Mouse (Mus musculus) lung, embryonic 16.5 days (tissue): ENCODE measurements at regions not wholly inside any gene's neighbourhood (a gene's known extent, or its start where the extent isn't known, plus 50 kb on each side); places are given as distances from the start of the nearest gene placed in this dataset.

Source experiments
- ATAC-seq: fragments of 200-750 bp; cut with Nextera tagmentation; 2 replicates; pipeline ENCODE4 v1.8.0; 2017; ENCODE audit warnings: low read depth, mild to moderate bottlenecking, moderate library complexity
- H3K27ac ChIP-seq: fragments of 300-500 bp; sonication (generic); 2 replicates; pipeline ENCODE4 v1.5.1; 2014; ENCODE audit warnings: mild to moderate bottlenecking, control low read depth, low read length
- H3K27me3 ChIP-seq: fragments of 300-500 bp; sonication (generic); 2 replicates; pipeline ENCODE4 v1.6.1; 2014; ENCODE audit warnings: low read depth, low read length, mixed read lengths; ENCODE audit not compliant: control insufficient read depth, insufficient read depth
- H3K36me3 ChIP-seq: fragments of 300-500 bp; sonication (generic); 2 replicates; pipeline ENCODE4 v1.6.1; 2014; ENCODE audit warnings: low read length; ENCODE audit not compliant: control insufficient read depth, insufficient read depth
- H3K4me1 ChIP-seq: fragments of 300-500 bp; sonication (generic); replicated peaks from 2 replicates; pipeline ENCODE4 v1.6.1; 2014; ENCODE audit warnings: low read length, mixed read lengths; ENCODE audit not compliant: control insufficient read depth, insufficient read depth
- H3K4me2 ChIP-seq: fragments of 300-500 bp; sonication (generic); 2 replicates; pipeline ENCODE4 v1.6.1; 2014; ENCODE audit warnings: low read depth, low read length, control low read depth
- H3K4me3 ChIP-seq: fragments of 300-500 bp; sonication (generic); 2 replicates; pipeline ENCODE4 v1.5.1; 2014; ENCODE audit warnings: mild to moderate bottlenecking, low read length, control low read depth
- H3K9ac ChIP-seq: fragments of 300-500 bp; sonication (generic); 2 replicates; pipeline ENCODE4 v1.6.1; 2014; ENCODE audit warnings: low read length, control low read depth
- H3K9me3 ChIP-seq: fragments of 300-500 bp; sonication (generic); 2 replicates; pipeline ENCODE4 v1.6.1; 2016; ENCODE audit warnings: low read length; ENCODE audit not compliant: control insufficient read depth
- WGBS: fragments of 180-500 bp; shearing (Covaris S2); extraction: QIAGEN DNeasy Blood & Tissue Kit; methylation state at CpG from one replicate; pipeline ENCODE4 v1.1.7; 2014; 5-methylcytosine and 5-hydroxymethylcytosine counted together

- Histone ChIP-seq H3K9ac (no peak overlapping the region), H3K4me1 (peaks cover 3% of the 10 kb centered on the region; the same call in 1 of the 2 replicates), H3K4me2 (no peak overlapping the region)
These were observed 124.8 kb downstream of the Cdca7 start for GRCm38 (mm10) chr2:72600723-72601122.

DNA sequence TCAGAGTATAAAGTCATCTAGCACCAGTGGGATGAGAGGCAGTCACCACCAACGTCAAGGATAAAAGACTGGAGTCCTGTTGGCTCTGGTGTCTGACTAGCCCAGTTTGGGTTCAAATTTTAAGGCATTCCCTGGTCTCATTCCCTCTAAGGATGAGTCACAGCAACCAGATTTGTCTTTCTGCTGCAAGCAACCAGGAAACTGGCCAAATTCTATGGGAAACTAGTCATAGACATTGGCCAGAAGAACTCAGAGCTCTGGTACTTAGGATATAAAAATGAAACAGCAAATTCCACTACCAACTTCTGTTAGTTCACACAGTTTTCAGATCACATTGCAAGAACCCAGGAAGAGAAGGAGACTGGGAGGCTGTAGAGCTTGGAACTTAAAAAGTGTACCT lies 126.2 kb downstream of the Cdca7 start:
- Histone ChIP-seq H3K4me3 (no peak overlapping the region), H3K4me2 (no peak overlapping the region), H3K27me3 (no peaks in the 10 kb centered on the region), H3K9ac (no peak overlapping the region), H3K9me3 (no peaks in the 10 kb centered on the region), H3K27ac (no peak overlapping the region), H3K36me3 (no peaks in the 10 kb centered on the region), H3K4me1 (peaks cover 3% of the 10 kb centered on the region; the same call in 1 of the 2 replicates)
- WGBS, result 48% methylated on average over 1 of the region's 1 CpGs
- no peak for ATAC-seq

More at GRCm38 (mm10) chr2:72600723-72601122, 124.8 kb downstream of the Cdca7 start:
- H3K27ac ChIP-seq, result no peak overlapping the region
- no peak overlapping the region for H3K4me3 ChIP-seq
- no peaks in the 10 kb centered on the region for H3K27me3 ChIP-seq
- ATAC-seq, result no peak
- H3K36me3 ChIP-seq, result no peaks in the 10 kb centered on the region
- no peaks in the 10 kb centered on the region for H3K9me3 ChIP-seq

DNA sequence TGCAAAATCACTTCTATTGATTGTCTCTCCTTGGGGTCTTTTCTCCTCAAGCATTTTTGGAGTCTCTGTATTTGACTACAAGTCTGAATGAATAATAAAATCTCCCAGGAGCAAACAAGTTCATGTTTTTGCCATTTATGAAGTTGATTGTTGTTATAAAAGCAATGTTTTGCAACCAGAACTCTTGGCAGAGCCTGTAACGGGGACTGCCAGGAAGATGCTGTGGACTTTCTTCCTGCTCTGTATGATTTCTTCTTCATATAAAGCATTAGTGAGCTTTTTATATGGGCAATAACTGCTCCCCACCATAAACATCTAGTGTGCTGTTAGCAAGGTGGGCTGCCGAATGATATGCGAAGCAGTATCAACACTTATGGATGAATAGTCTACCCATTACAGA lies 136.3 kb downstream of the Cdca7 start:
- Histone ChIP-seq H3K4me2 (no peak overlapping the region), H3K27ac (no peak overlapping the region), H3K9me3 (no peaks in the 10 kb centered on the region), H3K36me3 (no peaks in the 10 kb centered on the region), H3K27me3 (no peaks in the 10 kb centered on the region), H3K9ac (no peak overlapping the region), H3K4me3 (no peak overlapping the region), H3K4me1 (peaks cover 14% of the 10 kb centered on the region)
- ATAC-seq, result no peak
- 77% methylated on average over 3 of the region's 3 CpGs for WGBS

GRCm38 (mm10) chr2:72614256-72614655 lies 138.3 kb downstream of the Cdca7 start:
- no peak overlapping the region for H3K4me3 ChIP-seq
- peaks cover 18% of the 10 kb centered on the region for H3K4me1 ChIP-seq
- peak; percentile 64 for ATAC-seq
- H3K4me2 ChIP-seq, result no peak overlapping the region
- no peaks in the 10 kb centered on the region; the same call in 1 of the 2 replicates for H3K27me3 ChIP-seq
- H3K9ac ChIP-seq, result no peak overlapping the region
- no peak overlapping the region for H3K27ac ChIP-seq
- no peaks in the 10 kb centered on the region for H3K9me3 ChIP-seq
- H3K36me3 ChIP-seq, result no peaks in the 10 kb centered on the region
- WGBS, result 44% methylated on average over 8 of the region's 8 CpGs

DNA sequence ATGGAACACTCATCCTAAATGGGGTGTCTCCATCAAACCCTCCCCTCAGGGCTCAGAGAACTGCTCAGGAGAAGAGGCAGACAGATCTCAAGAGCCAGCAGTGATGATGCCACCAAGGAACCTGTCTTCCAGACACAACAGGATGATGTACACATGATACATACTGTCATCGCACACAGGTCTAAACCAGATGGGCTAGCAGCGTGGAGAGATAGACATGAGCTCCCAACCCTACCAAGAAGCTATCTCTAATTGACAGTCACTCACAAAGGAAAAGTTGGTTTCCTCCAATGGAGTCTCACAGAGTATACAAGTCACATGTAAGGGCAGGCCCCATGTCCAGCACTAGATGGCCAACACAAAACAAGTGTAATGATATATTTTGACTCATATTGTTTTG lies 139.9 kb downstream of the Cdca7 start:
- H3K9me3 ChIP-seq, result no peaks in the 10 kb centered on the region
- H3K4me3 ChIP-seq, result no peak overlapping the region
- H3K4me2 ChIP-seq, result no peak overlapping the region
- no peak overlapping the region for H3K27ac ChIP-seq
- no peaks in the 10 kb centered on the region; the same call in 1 of the 2 replicates for H3K27me3 ChIP-seq
- H3K4me1 ChIP-seq, result peaks cover 25% of the 10 kb centered on the region
- no peaks in the 10 kb centered on the region for H3K36me3 ChIP-seq
- no peak overlapping the region for H3K9ac ChIP-seq
- 92% methylated on average over 2 of the region's 2 CpGs for WGBS
- no peak for ATAC-seq

DNA sequence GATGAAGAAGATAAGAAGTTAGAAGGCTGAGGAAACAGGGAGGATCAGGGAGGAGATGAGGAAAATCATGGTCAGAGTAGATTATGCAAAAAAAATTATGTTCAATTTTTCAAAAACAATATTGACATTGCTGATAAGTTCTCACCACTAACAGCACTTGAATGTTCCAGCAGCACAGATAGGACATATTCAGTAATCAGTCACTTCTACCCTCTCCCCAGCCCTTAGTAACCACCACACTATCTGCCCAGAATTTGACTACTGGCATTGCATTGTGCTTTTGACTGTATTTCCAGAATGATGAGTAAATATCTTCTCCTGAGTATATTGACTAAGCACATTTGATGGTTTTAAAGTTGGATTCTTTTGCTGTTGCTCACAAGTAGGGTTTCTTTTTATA lies 140.5 kb downstream of the Cdca7 start:
- H3K9me3 ChIP-seq, result no peaks in the 10 kb centered on the region
- H3K4me1 ChIP-seq, result peaks cover 25% of the 10 kb centered on the region
- H3K4me3 ChIP-seq, result no peak overlapping the region
- ATAC-seq, result no peak
- no peaks in the 10 kb centered on the region for H3K36me3 ChIP-seq
- H3K27ac ChIP-seq, result no peak overlapping the region
- H3K27me3 ChIP-seq, result no peaks in the 10 kb centered on the region; the same call in 1 of the 2 replicates
- H3K9ac ChIP-seq, result no peak overlapping the region
- no peak overlapping the region for H3K4me2 ChIP-seq

- H3K36me3 ChIP-seq, result no peaks in the 10 kb centered on the region
- 33% methylated on average over 4 of the region's 4 CpGs for WGBS
- no peaks in the 10 kb centered on the region; the same call in 1 of the 2 replicates for H3K27me3 ChIP-seq
- H3K4me2 ChIP-seq, result no peak overlapping the region
- H3K9ac ChIP-seq, result no peak overlapping the region
- no peaks in the 10 kb centered on the region for H3K9me3 ChIP-seq
- peak; percentile 56; the same call in 1 of the 2 replicates for ATAC-seq
- peaks cover 16% of the 10 kb centered on the region for H3K4me1 ChIP-seq
- no peak overlapping the region for H3K4me3 ChIP-seq
- H3K27ac ChIP-seq, result 0 out of 2 replicates have a peak overlapping the region, but pooled peaks have one; percentile 22
These were observed 143.5 kb downstream of the Cdca7 start for GRCm38 (mm10) chr2:72619446-72619845.

- Histone ChIP-seq H3K36me3 (no peaks in the 10 kb centered on the region), H3K9ac (peak overlapping the region; percentile 58), H3K27ac (no peak overlapping the region), H3K4me2 (peak overlapping the region; percentile 52), H3K4me3 (peak overlapping the region; percentile 40), H3K9me3 (no peaks in the 10 kb centered on the region), H3K27me3 (no peaks in the 10 kb centered on the region; the same call in 1 of the 2 replicates), H3K4me1 (peaks cover 11% of the 10 kb centered on the region)
- ATAC-seq, result 0 out of 2 replicates have a peak, but pooled peaks have one; percentile 7
- 6% methylated on average over 9 of the region's 9 CpGs for WGBS
These were observed 144.3 kb downstream of the Cdca7 start for GRCm38 (mm10) chr2:72620182-72620652.

DNA sequence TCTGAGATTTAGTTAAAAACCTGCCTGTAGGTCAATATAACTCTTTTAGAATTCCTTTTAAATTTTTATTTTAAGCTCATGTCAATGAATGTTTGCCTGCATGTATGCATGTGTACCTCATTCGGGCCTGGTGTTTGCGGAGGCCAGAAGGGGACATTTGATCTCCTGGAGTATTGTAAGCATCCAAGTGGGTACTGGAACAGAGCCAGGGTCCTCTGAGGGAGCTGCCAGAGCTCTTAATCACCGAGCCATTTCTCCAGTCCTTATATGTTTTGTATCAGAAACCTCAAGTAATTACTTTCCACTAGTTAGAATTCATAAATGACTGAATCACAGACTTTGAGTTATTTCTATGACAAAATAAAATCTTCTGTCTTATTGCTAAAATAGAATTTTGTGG lies 152.0 kb downstream of the Cdca7 start:
- Histone ChIP-seq H3K9ac (no peak overlapping the region), H3K27me3 (no peaks in the 10 kb centered on the region), H3K4me2 (no peak overlapping the region), H3K4me3 (no peak overlapping the region), H3K9me3 (no peaks in the 10 kb centered on the region), H3K27ac (no peak overlapping the region), H3K36me3 (no peaks in the 10 kb centered on the region), H3K4me1 (peaks cover 14% of the 10 kb centered on the region)
- ATAC-seq, result no peak
- 31% methylated on average over 3 of the region's 3 CpGs for WGBS
